Mouse (Mus musculus) lung, adult 10 weeks (tissue): ENCODE results near the gene Vmn1r203. TPM values are rescaled to one million over a fixed set of nuclear protein-coding genes. Genes with fewer than 3 reads are reported as not detected.

Experiments
- polyA plus RNA-seq: library from polyadenylated mRNA; stranded (reverse); fragments of 350-450 nt; fragmentation: Illumina TruSeq; extraction: RNeasy Lipid Tissue Mini Kit (QIAGEN cat#74804); gene quantifications from one replicate; pipeline ENCODE4 v1.2.3, GENCODE M21; 2014; ENCODE audit warnings: low read depth, low replicate concordance; ENCODE audit not compliant: insufficient read depth

Vmn1r203 gene
- polyA plus RNA-seq, result not detected

DNA sequence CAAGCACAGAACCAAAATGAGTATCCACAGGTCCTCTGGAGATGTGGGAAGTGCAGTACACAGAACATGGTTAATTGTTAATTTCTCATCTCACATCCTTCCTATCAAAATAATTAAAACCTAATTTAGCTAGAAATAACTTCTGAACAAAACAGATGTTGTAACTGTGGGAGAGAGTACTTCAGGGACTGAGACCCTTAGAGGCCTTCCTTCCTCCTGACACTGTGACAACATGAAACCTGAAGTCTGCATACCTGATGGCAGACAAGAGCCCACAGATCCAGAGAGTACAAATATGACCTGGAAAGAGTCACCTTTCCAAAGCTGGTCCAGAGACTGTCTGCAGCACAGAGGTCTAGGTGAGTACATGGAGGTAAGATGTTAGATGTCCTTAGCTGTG, at the start of gene Vmn1r203:
Vmn1r203 (plus strand) TSS at position 301 of the 400 bp plus-strand sequence.

DNA sequence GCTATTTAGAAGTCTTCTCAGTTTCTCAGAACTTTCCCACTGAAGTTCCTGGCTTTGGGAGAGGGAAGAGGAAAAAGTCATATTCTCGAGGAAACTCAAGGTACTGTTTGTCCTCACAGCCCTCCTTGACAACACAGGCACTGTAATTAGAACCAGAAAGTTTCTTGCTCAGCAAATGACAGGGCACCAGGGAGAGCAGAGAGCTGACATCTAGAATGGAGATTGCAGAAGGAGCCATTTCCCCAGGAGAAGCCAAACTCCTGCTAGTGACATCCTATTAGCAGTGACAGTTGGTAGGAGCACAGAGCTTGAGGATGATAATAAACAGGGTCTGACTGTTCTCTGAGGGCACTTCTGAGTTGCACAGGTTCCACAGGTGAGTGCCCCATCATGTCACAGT, 46.3 kb upstream of the Vmn1r203 start, which contains the start of gene Vmn1r201:
Vmn1r201 (plus strand) TSS at position 301 of the 400 bp plus-strand sequence.

DNA sequence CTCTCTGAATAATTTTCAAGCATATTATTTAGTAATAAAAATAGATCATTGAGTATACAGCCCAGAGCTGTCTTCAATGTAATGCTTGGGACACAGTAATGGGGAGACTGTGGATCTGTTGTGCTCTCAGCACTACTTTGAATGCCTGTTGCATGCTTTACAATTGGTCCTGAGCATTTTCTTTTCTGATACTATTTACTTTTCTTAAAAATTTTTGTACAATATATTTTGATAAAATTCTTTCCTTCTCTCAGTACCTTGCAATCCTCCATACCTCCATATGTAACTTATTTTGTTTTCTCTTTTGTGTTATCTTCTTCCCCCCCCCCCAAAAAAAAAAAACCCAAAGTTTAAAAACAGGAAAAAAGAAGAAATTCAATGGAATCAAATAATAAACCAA, 12.6 kb upstream of the Vmn1r203 start, which contains the start of gene Vmn1r202:
Vmn1r202 (minus strand) TSS at position 101 of the 400 bp plus-strand sequence.

DNA sequence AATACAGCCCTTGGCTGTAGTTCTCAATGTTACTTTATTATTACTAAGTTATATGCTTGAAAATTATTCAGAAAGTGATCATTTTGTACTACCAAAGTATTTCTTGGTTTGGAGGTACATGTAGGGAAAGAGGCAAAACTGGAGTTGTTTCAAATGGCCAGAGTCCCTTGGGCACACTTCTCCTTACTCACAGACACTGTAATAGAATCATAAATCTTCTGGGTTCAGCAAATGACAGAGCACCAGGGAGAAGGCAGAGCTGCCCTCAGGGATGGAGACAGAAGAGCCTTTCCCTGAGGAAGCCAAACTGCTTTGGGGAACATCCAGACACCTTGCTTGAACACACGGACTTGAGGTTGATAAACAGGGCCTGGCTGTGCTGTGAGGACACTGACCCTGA, 35.0 kb downstream of the Vmn1r203 start, which contains the start of gene Vmn1r204:
Vmn1r204 (plus strand) TSS at position 301 of the 400 bp plus-strand sequence.

Other genes starting within 250 kb of the Vmn1r203 start
- not detected for gene Vmn1r195, start 247.6 kb upstream of the Vmn1r203 start, polyA plus RNA-seq
- not detected for gene Vmn1r196, start 228.2 kb upstream of the Vmn1r203 start, polyA plus RNA-seq
- gene Vmn1r197, start 193.5 kb upstream of the Vmn1r203 start, polyA plus RNA-seq, result not detected
- not detected for gene Vmn1r198, start 167.8 kb upstream of the Vmn1r203 start, polyA plus RNA-seq
- gene Vmn1r199, start 138.3 kb upstream of the Vmn1r203 start, polyA plus RNA-seq, result not detected
- gene Vmn1r200, start 127.7 kb upstream of the Vmn1r203 start, polyA plus RNA-seq, result not detected
- not detected for gene Vmn1r201, start 46.2 kb upstream of the Vmn1r203 start, polyA plus RNA-seq
- not detected for gene Vmn1r202, start 12.7 kb upstream of the Vmn1r203 start, polyA plus RNA-seq
- gene Vmn1r204, start 35.1 kb downstream of the Vmn1r203 start, polyA plus RNA-seq, result not detected
- not detected for gene Vmn1r205, start 74.9 kb downstream of the Vmn1r203 start, polyA plus RNA-seq
- gene Vmn1r206, start 106.1 kb downstream of the Vmn1r203 start, polyA plus RNA-seq, result not detected
- gene Vmn1r207-ps, start 211.5 kb downstream of the Vmn1r203 start, polyA plus RNA-seq, result not detected